Mouse (Mus musculus) stomach, embryonic 14.5 days (tissue): ENCODE data around the gene Trim30b. TPM values are rescaled to one million over a fixed set of nuclear protein-coding genes. Genes with fewer than 3 reads are reported as not detected.

Experiments
- ATAC-seq: fragments of 200-750 bp; cut with Nextera tagmentation; 2 replicates; pipeline ENCODE4 v1.8.0; 2017; ENCODE audit warnings: low read depth, moderate TSS enrichment; ENCODE audit not compliant: insufficient number of reproducible peaks, insufficient read depth, low FRiP score
- H3K27ac ChIP-seq: fragments of 300-500 bp; sonication (generic); 2 replicates; pipeline ENCODE4 v1.5.1; 2014; ENCODE audit warnings: mild to moderate bottlenecking, low read length, moderate library complexity, mixed read lengths
- H3K27me3 ChIP-seq: fragments of 300-500 bp; sonication (generic); 2 replicates; pipeline ENCODE4 v1.6.1; 2014; ENCODE audit warnings: low read length, control low read depth, mixed read lengths; ENCODE audit not compliant: control insufficient read depth, insufficient read depth
- H3K36me3 ChIP-seq: fragments of 300-500 bp; sonication (generic); 2 replicates; pipeline ENCODE4 v1.6.1; 2014; ENCODE audit warnings: mild to moderate bottlenecking, control low read depth, low read length, moderate library complexity, mixed read lengths; ENCODE audit not compliant: control insufficient read depth, insufficient read depth
- H3K4me1 ChIP-seq: fragments of 300-500 bp; sonication (generic); 2 replicates; pipeline ENCODE4 v1.6.1; 2014; ENCODE audit warnings: low read length, control low read depth, mixed read lengths; ENCODE audit not compliant: control insufficient read depth, insufficient read depth
- H3K4me2 ChIP-seq: fragments of 300-500 bp; sonication (generic); replicated peaks from 2 replicates; pipeline ENCODE4 v1.6.1; 2014; ENCODE audit warnings: low read depth, low read length, control low read depth
- H3K4me3 ChIP-seq: fragments of 300-500 bp; sonication (generic); 2 replicates; pipeline ENCODE4 v1.5.1; 2014; ENCODE audit warnings: low read depth, low read length, control low read depth
- H3K9ac ChIP-seq: fragments of 300-500 bp; sonication (generic); replicated peaks from 2 replicates; pipeline ENCODE4 v1.6.1; 2014; ENCODE audit warnings: low read depth, mild to moderate bottlenecking, control low read depth, low read length, moderate library complexity, mixed read lengths
- H3K9me3 ChIP-seq: fragments of 300-500 bp; sonication (generic); 2 replicates; pipeline ENCODE4 v1.6.1; 2016; ENCODE audit warnings: low read depth, low read length, control low read depth; ENCODE audit not compliant: control insufficient read depth
- WGBS: fragments of 180-500 bp; shearing (Covaris S2); extraction: QIAGEN DNeasy Blood & Tissue Kit; methylation state at CpG from one replicate; pipeline ENCODE4 v1.1.7; 2014; 5-methylcytosine and 5-hydroxymethylcytosine counted together
- polyA plus RNA-seq: library from polyadenylated mRNA; unstranded; fragments of >200 nt; fragmentation: Nextera tagmentation; extraction: Ambion mirVana; gene quantifications from 2 replicates; pipeline ENCODE4 v1.2.1, GENCODE M21; 2014

Gene Trim30b
- polyA plus RNA-seq: 0.11 and 0.22 TPM in 2 replicates

DNA sequence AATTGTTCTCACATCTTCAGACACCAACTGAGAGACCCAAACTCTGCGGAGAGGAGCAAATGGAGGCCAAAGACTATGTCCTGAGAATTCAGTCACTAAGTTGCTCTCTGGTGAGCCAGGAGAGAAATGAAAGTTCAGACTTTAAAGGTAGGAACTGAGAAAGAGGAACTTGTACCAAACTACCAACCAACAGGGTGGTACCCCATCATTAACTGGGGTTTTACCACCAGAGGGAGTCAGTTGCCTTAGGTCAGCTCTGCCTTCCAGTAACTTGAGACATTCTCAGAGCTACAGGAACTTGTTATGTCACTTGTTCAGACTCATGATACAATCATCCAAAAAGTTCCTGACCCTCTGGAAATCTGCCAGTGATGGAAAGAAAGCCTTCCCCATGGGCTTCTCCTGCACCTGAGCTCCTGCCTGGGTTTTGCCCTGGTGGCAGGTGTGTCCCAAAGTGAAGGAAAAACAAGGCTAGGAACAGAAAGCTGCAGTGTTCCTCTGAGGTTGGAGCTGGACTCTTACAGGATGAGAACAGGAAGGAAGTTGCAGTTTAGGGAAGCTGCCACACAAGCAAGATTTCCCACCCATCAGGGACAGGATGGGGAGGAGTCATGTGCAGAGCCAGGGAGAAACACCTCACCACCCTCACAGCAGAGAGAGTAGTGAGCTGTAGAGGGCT lies at the start of gene Trim30b:
Gene Trim30b (minus strand): TSS at position 149 of the 679 bp plus-strand sequence.
- no peak within 1 kb of the TSS for H3K4me2 ChIP-seq
- no peaks in the 10 kb centered on the region for H3K27me3 ChIP-seq
- H3K9ac ChIP-seq: no peak within 1 kb of the TSS
- H3K4me1 ChIP-seq: no peaks in the 10 kb centered on the region
- H3K4me3 ChIP-seq: no peak within 1 kb of the TSS
- no peak within 1 kb of the TSS for H3K27ac ChIP-seq
- ATAC-seq: no peak
- H3K9me3 ChIP-seq: no peaks in the 10 kb centered on the region
- WGBS: 54% methylated on average over 1 of the region's 1 CpGs
- no peaks in the 10 kb centered on the region for H3K36me3 ChIP-seq

GRCm38 (mm10) chr7:104404460-104404950 lies 34.8 kb upstream of the Trim30b start:
- H3K9ac ChIP-seq: no peak overlapping the region
- no peaks in the 10 kb centered on the region for H3K27me3 ChIP-seq
- 95% methylated on average over 3 of the region's 3 CpGs for WGBS
- no peak for ATAC-seq
- no peaks in the 10 kb centered on the region for H3K9me3 ChIP-seq
- no peak overlapping the region for H3K4me2 ChIP-seq
- H3K27ac ChIP-seq: no peak overlapping the region
- H3K4me1 ChIP-seq: no peaks in the 10 kb centered on the region
- H3K36me3 ChIP-seq: no peaks in the 10 kb centered on the region
- H3K4me3 ChIP-seq: no peak overlapping the region

DNA sequence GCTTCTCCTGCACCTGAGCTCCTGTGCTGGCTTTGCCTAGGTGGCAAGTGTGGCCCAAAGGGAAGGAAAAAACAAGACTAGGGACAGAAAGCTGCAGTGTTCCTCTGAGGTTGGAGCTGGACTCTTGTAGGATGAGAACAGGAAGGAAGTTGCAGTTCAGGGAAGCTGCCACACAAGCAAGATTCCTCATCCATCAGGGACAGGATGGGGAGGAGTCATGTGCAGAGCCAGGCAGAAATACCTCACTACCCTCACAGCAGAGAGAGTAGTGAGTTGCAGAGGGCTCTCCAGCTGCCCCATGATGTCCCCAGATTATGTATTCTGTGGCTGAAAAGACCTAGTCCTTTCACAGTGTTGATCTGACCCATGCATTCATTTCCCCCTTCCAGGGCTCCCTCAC lies 31.5 kb upstream of the Trim30b start:
- no peaks in the 10 kb centered on the region for H3K4me1 ChIP-seq
- H3K4me2 ChIP-seq: no peak overlapping the region
- H3K4me3 ChIP-seq: no peak overlapping the region
- H3K36me3 ChIP-seq: no peaks in the 10 kb centered on the region
- H3K27ac ChIP-seq: no peak overlapping the region
- no peaks in the 10 kb centered on the region for H3K9me3 ChIP-seq
- no peak overlapping the region for H3K9ac ChIP-seq
- ATAC-seq: no peak
- no peaks in the 10 kb centered on the region for H3K27me3 ChIP-seq

DNA sequence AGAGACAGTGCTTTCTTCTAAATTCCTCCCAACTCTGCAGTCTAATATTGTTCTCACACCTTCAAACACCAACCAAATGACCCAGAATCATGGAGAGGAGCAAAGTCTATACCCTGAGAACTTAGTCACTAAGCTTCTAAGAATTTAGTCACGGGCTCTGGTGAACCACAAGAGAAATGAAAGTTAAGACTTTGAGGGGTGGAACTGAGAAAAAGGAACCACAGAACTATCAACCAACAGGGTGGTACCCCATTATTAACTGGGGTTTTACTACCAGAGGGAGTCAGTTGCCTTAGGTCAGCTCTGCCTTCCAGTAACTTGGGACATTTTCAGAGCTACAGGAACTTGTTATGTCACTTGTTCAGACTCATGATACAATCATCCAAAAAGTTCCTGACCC lies 31.0 kb upstream of the Trim30b start, which contains the start of gene Trim30c:
Gene Trim30c (minus strand): TSS at position 140 of the 400 bp plus-strand sequence.
- H3K27me3 ChIP-seq: no peaks in the 10 kb centered on the region
- H3K9ac ChIP-seq: no peak within 1 kb of the TSS
- H3K4me2 ChIP-seq: no peak within 1 kb of the TSS
- no peaks in the 10 kb centered on the region for H3K9me3 ChIP-seq
- H3K4me3 ChIP-seq: no peak within 1 kb of the TSS
- WGBS: 77% methylated on average over 1 of the region's 1 CpGs
- ATAC-seq: no peak
- H3K27ac ChIP-seq: no peak within 1 kb of the TSS
- H3K36me3 ChIP-seq: no peaks in the 10 kb centered on the region
- no peaks in the 10 kb centered on the region for H3K4me1 ChIP-seq

- 68% methylated on average over 1 of the region's 1 CpGs for WGBS
- Histone ChIP-seq H3K4me2 (no peak overlapping the region), H3K9ac (no peak overlapping the region), H3K27ac (no peak overlapping the region), H3K4me1 (no peaks in the 10 kb centered on the region), H3K36me3 (no peaks in the 10 kb centered on the region), H3K4me3 (no peak overlapping the region), H3K9me3 (no peaks in the 10 kb centered on the region), H3K27me3 (no peaks in the 10 kb centered on the region)
- ATAC-seq: no peak
These were observed 28.8 kb upstream of the Trim30b start for GRCm38 (mm10) chr7:104398492-104398891.

DNA sequence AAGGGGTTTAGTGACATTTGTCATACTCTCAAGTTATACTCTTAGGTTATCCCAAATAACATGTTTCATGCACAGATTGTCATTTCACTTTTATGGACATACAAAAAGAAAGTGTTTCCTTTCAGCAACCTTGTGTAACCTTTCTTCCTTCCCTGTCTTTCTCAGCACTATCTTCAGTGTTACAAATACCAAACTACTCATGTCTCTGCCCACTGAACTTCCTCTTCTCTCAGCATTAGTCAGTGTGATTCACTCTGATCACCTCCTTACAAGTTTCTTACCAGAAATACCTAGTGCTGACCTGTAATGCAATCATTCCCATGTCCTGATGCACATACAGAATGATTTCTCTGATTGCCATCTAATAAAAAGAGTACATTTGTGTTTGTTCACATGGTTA lies 3.3 kb downstream of the Trim30b start:
- H3K27ac ChIP-seq: no peak overlapping the region
- H3K4me1 ChIP-seq: no peaks in the 10 kb centered on the region
- no peaks in the 10 kb centered on the region for H3K36me3 ChIP-seq
- no peak overlapping the region for H3K4me2 ChIP-seq
- no peak overlapping the region for H3K4me3 ChIP-seq
- no peak overlapping the region for H3K9ac ChIP-seq
- ATAC-seq: no peak
- H3K27me3 ChIP-seq: no peaks in the 10 kb centered on the region
- no peaks in the 10 kb centered on the region for H3K9me3 ChIP-seq

DNA sequence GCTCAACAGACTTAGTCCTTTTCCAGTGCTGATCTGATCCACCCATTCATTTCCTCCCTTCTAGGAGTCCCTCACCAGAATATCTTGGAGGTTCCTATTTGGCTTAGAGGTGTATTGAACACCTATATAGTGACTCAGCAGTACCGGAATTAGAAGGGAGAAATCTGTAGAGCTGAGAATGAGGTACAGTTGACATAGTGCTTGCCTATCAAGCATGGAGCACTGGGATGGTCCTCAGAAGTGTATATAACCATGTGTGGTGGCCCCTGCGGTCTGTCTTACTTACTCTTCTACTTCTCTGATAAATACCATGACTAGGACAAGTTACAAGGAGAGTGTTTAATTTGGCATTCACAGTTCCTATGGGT lies 16.1 kb downstream of the Trim30b start:
- ATAC-seq: no peak
- H3K4me3 ChIP-seq: peak overlapping the region; percentile 35; the same call in 1 of the 2 replicates
- H3K27me3 ChIP-seq: no peaks in the 10 kb centered on the region
- H3K4me1 ChIP-seq: no peaks in the 10 kb centered on the region
- no peak overlapping the region for H3K27ac ChIP-seq
- H3K4me2 ChIP-seq: no peak overlapping the region
- no peak overlapping the region for H3K9ac ChIP-seq
- H3K36me3 ChIP-seq: no peaks in the 10 kb centered on the region
- H3K9me3 ChIP-seq: no peaks in the 10 kb centered on the region
- WGBS: 70% methylated on average over 2 of the region's 2 CpGs

GRCm38 (mm10) chr7:104352717-104353599 lies 16.7 kb downstream of the Trim30b start, which contains the start of gene Trim12c:
Gene Trim12c, minus strand, starts transcription at chr7:104353362.
- Histone ChIP-seq H3K27me3 (no peaks in the 10 kb centered on the region), H3K36me3 (no peaks in the 10 kb centered on the region), H3K9me3 (no peaks in the 10 kb centered on the region), H3K4me1 (no peaks in the 10 kb centered on the region), H3K4me3 (peak within 1 kb of the TSS; percentile 35), H3K4me2 (peak within 1 kb of the TSS; percentile 52), H3K27ac (no peak within 1 kb of the TSS), H3K9ac (no peak within 1 kb of the TSS)
- ATAC-seq: peak; percentile 100
- 5% methylated on average over 14 of the region's 14 CpGs for WGBS
